Mouse (Mus musculus) urinary bladder, adult 2 months (tissue): Measurements from ENCODE around the gene Tysnd1. TPM values are rescaled to one million over a fixed set of nuclear protein-coding genes. Genes with fewer than 3 reads are reported as not detected.

ENCODE experiments used
- DNase-seq: peaks from one replicate; pipeline ENCODE4 v3.0.0; 2022; ENCODE audit warnings: low spot score
- polyA plus RNA-seq: library from polyadenylated mRNA; depleted of rRNA; stranded (reverse); fragments of >200 nt; gene quantifications from 2 replicates; pipeline ENCODE4 v1.2.3, GENCODE M21; 2012; rRNA removed

The Tysnd1 gene
- polyA plus RNA-seq, 1 experiment: 25.8 TPM

DNA sequence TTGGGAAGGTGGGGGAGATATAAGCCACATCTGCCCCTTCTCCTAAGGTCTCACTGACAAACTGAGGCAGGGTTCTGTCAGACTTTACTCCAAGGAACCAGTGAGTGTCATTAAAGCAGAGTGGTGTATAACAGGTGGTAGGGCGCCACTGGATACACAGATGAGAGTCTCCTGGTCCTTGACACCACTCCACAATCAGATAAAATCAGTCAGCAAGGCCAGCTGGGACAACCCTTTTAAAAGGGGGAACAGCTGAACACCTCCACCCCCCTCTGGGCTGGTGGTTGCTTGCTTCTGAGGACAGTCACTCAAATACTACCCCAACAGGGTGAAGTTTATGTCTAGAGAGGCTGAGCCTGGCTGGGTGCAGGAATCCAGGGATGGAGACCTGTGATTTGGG lies 42.2 kb downstream of the Tysnd1 start:
- no peak for DNase-seq

GRCm38 (mm10) chr10:61738126-61738525 lies 42.8 kb downstream of the Tysnd1 start:
- DNase-seq: no peak

GRCm38 (mm10) chr10:61741306-61741705 lies 46.0 kb downstream of the Tysnd1 start:
- no peak for DNase-seq

DNA sequence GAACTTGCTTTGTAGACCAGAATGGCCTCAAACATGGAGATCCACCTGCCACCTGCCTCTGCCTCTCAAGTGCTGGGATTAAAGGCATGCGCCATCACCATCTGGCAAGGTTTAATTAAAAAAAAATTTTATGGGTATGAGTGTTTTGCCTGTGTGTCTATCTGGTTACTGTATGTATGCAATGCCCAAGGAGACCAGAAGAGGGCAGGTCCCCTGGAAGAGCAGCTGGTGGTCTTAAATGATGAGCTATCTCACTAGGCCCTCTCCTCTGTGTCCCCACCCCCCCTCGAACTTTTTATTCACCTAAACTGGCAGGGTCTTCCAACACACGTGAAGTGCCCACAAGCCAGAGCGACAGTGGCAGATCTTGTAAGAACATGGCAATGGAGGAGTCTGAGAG lies 46.6 kb downstream of the Tysnd1 start:
- DNase-seq: no peak

DNA sequence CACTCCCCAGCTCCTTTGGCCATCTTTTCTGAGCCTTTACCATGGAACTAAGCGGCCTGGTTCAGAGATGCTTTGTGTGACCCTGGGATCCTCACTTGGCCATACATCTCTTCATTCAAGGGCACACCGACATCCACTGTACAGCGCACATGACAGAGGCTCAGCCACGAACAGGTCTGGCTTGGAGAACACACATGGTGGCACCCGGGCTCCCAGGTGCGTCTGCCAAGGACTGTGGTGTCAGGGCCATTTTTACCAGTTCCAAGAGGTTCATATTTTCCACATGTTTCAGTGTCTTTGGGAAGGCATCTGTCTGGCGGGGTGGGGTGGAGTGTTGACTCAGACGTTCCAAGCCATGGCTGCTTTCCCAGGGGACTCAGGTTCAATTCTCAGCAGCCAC lies 47.0 kb downstream of the Tysnd1 start:
- DNase-seq: no peak

DNA sequence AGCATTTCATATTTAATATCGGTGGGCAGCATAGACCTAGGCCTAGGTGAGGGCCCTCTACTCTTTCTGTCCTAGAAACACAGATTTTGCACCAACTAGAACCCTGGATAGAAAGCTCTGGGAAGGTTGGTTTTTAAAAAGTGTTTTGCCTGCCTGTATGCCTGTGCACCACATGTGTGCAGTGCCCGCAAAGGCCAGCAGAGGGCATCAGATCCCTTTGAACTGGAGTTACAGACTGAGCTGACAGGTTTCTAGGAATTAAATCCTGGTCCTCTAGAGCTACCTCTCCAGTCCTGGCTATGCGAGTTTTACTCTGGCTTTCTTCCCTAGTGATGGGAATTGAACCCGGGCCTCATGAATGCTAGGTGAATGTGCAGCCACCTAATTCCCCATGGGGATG lies 49.8 kb downstream of the Tysnd1 start:
- no peak for DNase-seq

- DNase-seq: no peak
Observed at GRCm38 (mm10) chr10:61747302-61747701, 52.0 kb downstream of the Tysnd1 start.

GRCm38 (mm10) chr10:61750014-61750413 lies 54.7 kb downstream of the Tysnd1 start:
- DNase-seq: no peak

DNA sequence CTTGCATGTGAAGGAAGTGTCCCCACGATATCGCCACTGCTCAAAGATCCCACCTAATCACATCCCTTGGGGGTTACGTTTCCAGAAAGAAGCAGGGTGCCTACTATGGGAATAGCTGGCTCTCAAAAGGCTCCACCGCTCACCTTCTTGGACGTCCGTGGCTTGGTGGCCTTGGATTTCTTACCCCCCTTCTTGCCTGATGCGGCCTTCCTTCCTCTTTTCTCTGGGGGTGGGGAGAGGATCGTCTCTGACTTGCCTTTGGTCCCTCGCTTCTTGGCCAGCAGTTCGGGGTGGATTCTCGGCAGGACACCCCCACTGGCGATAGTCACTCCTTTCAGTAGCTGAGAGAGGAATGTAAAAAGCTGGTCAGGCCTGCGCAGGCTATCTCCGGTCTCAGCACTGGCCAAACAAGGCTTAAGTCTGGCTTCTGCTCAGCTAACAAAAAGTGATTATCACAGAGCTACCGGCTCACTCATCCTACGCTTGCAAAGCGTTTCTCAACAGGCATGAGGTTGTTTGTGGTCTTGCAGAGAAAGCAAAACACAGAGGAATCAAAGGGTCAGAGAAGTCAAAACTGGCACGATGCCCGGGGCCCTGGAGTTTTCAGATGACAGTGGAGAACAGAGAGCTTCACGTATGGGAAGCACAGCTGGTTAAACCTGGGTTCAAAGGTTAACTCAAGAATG lies 56.4 kb downstream of the Tysnd1 start:
- DNase-seq: no peak

Other genes with a start within 250 kb of the Tysnd1 start
- gene Eif4ebp2, start 242.9 kb upstream of the Tysnd1 start, polyA plus RNA-seq: 60.2 and 86.0 TPM in 2 replicates
- gene Lrrc20, start 219.7 kb upstream of the Tysnd1 start, polyA plus RNA-seq: 11.8 and 12.6 TPM in 2 replicates
- 0.03 and 0.04 TPM in 2 replicates for gene Npffr1, start 100.0 kb upstream of the Tysnd1 start, polyA plus RNA-seq
- gene Ppa1, start 47.0 kb upstream of the Tysnd1 start, polyA plus RNA-seq: 80.6 and 99.8 TPM in 2 replicates
- gene Sar1a, start 15.2 kb upstream of the Tysnd1 start, polyA plus RNA-seq: 146 and 162 TPM in 2 replicates
- gene Aifm2, start 19.7 kb downstream of the Tysnd1 start, polyA plus RNA-seq: 188 and 194 TPM in 2 replicates
- gene H2afy2, start 88.6 kb downstream of the Tysnd1 start, polyA plus RNA-seq: 19.5 and 20.0 TPM in 2 replicates